Mouse (Mus musculus): ENCODE data around the gene Cmtm2b.

The Cmtm2b gene

GRCm38 (mm10) chr8:104380269-104380668 lies 58.2 kb downstream of the Cmtm2b start:
- no peak for DNase-seq (ENCODE audit: extremely low read depth, low read depth, low spot score)
